Mouse (Mus musculus) thymus, postnatal 0 days (tissue): Measurements from ENCODE around the gene Lrrc20. TPM values are rescaled to one million over a fixed set of nuclear protein-coding genes. Genes with fewer than 3 reads are reported as not detected.

Experiments used
- DNase-seq: peaks from one replicate; pipeline ENCODE4 v3.0.0-alpha.2; 2015; ENCODE audit warnings: low spot score
- polyA plus RNA-seq: library from polyadenylated mRNA; unstranded; fragments of >200 nt; fragmentation: Nextera tagmentation; extraction: Ambion mirVana; gene quantifications from 2 replicates; pipeline ENCODE4 v1.2.1, GENCODE M21; 2015

The Lrrc20 gene
- polyA plus RNA-seq, 1 experiment from 2014 or later: 3.5 TPM

DNA sequence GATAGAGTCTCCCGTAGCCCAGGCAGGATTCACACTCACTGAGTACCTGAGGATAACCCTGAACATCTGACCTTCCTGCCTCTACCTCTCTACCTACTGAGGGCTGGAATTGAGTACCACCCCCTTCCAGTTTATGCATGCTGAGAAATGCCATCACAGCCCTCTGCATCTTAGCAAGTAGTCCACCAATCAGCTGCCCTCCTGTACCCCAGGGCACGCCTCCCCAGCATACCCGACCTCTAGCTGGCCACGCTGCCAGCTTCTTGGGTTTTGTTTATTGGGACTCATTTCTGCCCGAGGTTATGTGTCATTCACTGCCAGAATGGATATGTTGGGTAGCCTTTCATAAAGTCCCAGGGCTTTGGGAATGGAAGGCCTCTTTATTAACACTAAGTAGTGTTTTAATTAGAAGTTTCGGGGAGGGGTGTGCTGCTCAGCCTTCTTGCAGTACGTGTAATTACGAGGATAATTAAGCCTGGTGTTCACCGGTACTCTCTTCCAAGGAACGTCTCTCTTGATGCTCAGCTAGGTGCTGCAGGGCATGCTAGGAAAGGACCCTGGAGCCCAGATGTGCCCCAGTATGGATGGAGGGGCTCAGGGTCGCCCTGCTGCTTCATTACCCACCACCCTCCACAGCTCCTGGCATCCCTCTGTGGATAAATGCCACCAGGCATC, 36.8 kb downstream of the Lrrc20 start:
- DNase-seq: no peak

DNA sequence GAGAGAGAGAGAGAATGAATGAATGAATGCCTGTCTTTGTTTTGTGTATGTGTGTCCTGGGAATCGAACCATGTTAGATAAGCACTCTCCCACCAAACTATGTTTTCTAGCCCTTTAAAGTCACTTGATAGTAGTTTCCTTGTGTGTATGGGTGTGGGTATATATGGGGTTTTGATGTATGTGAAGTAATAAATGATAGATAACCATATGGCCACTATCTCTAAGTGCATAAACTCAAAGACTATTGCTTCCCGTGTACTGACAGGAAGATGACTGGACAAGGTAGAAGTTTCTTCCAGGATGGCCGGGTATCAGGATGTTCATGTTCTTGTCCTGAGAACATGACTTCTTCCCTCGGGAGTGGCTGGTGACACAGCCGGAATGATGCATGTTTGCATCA, 41.3 kb downstream of the Lrrc20 start:
- no peak for DNase-seq

DNA sequence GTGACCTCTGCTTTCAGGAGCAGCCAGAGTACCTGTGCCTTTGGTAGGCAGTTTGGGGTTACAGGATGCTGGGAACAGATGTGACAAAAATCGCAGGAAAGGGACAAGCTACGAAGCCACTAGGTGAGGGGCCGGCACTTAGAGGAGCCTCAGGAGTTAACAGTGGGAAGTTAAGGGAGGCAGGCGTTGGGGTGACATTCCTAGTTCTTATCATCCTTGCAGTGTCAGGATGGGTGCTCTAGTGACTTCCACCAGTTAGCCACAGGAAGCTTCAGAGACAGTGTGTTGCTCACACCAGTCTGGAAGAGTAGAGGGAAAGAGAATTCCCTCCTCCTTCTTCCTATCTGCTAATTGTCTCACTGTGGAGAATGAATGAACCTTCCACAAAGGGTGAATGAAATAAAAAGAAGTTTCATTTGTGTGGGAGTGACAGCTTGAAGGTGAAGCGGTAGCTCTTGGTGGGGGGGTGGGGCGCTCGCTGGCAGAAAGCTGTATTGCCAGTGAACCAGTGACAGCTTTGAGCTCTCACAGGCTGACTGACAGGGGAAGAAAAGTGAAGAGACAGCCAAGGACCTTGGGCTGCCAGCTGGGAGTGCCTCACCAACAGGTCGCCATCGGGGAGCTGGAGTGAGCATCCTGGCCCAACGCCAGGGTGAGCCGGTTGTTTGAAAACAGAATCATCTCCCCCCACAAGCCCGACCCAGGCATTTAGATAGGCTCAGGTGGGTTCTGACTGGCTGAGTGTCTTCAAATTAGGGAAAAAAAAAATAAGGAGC, 41.9 kb downstream of the Lrrc20 start:
- no peak for DNase-seq

DNA sequence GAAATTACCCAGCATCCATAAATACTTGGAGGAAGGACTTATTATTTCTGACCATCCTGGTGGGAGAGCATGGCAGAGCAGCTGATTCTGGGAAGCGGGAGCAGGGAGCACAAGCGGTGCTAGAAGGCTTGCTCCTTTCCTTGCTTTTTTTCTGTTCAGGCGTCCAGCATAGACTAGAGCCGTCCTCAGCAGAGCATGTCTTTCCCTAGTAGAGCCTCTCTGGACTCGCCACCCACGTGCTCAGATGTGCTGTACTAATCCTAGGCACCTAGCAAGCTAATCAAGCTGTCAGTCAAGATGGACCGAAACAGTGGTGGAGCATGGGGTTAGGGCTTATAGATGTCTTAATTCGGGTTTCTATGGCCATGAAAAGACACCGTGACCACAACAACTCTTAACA, 42.7 kb downstream of the Lrrc20 start:
- DNase-seq: no peak

DNA sequence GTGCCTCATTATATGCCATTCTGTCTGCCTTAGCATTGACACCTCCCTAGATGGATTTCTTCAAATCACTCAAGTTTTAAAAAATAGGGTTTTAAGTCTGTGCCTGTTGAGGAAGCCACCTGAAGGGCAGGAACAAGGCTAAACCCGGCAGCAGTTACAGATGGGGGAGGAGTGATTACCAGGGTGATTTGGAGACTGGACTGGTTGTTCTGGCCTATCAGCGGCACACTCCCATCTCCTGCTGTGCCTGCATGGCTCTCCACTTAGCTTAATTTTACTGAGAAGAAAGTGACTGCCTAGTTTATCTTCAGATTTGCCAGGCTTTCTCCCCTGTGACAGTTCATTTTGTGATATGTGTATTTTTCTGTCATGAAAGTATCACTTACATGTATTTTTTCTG, 43.9 kb downstream of the Lrrc20 start:
- DNase-seq: no peak

DNA sequence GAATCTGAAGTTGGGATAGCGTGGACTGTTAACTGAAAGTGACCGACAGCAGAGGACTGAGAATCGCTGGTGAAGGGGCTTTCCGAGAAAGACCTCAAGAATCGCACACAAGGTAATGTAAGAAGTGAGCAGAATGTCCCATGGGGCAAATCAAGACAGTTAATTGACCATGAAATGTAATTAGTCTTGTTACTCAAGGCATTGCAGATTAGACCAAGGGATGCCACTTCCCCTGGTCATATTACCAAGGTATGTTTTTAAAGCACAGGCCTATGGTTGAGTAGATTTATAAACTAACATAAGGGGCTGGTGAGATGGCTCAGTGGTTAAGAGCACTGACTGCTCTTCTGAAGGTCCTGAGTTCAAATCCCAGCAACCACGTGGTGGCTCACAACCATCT, 45.1 kb downstream of the Lrrc20 start:
- no peak for DNase-seq

DNA sequence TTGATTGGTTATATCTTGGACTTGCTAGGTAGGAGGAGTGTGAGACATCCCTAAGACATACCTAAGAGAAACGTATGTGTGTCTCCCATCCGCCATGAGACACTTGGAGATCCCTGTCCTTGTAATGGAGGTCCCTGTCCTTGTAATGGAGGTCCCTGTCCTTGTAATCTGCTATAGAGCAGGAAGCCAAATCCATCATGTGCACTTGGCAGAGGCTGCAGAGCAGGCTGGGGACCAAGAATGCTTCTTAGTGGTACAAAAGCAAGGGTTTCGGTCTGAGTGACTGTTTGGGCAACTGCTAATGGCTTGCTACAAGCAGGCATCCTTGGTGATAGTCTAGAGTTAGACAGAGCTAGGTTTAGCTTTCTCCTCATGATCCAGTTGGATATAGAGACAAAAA, 55.3 kb downstream of the Lrrc20 start:
- DNase-seq: no peak

DNA sequence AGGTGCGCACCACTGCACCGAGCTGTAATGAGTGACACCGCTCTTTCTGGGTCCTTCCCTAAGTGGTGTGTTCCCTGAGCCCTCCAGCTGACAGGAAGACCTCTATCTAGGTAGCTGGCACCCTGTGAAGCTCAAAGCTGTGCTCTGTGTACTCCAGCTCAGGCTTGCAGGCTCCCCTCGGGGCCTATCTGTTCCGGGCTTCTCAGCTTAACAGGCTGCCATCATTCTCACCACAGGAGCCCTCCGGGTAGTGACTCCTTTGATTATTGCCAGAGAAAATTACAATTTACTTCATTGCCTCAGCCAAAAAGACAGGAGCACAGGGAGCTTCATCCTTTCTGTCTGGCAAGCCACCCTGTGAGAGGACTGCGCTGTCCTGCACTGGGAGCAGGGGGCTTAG, 57.7 kb downstream of the Lrrc20 start:
- DNase-seq: no peak

DNA sequence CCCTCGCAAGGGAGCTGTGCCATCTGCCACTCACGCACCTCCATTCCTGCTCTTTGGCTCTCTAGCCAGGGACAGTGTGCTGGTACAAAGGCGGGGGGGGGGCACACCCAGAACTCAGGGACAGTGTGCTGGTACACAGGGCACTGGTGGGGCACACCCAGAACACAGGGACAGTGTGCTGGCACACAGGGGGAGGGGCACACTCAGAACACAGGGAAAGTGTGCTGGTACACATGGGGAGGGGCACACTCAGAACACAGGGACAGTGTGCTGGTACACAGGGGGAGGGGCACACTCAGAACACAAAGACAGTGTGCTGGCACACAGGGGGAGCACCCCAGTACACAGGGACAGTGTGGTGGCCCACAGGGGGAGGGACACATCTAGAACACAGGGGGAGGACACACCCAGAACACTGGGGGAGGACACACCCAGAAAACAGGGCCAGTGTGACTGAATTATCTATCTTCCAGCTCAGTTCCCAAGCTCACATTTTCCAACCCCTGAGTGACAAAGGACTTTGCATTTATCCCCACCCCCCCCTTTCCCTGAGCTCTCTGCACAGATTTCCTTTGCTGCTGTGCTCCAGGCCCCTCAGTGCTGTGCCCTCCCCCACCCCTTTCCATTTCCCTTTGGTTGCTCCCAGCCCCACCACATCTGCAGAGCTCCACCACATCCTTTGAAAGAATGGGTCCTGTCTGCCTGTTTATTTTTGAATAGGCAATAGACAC, 58.9 kb downstream of the Lrrc20 start:
- DNase-seq: peak; percentile 9

DNA sequence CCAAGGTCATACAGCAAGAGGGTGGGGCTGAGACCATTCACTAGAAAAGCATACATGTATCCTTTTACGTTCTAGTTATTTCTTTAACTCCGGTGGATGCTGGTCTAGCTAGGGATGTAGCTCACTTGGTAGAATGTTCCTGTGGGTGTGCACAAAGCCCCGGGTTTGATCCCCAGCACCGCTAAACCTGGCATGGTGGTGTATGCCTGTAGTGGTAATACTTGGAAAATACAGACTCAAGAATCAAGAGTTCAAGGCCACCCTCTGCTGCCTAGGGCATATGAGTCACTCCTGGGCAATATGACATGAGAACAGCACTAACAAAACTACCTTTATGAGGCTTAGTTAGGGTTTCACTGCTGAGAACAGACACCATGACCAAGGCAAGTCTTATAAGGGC, 59.8 kb downstream of the Lrrc20 start:
- no peak for DNase-seq

DNA sequence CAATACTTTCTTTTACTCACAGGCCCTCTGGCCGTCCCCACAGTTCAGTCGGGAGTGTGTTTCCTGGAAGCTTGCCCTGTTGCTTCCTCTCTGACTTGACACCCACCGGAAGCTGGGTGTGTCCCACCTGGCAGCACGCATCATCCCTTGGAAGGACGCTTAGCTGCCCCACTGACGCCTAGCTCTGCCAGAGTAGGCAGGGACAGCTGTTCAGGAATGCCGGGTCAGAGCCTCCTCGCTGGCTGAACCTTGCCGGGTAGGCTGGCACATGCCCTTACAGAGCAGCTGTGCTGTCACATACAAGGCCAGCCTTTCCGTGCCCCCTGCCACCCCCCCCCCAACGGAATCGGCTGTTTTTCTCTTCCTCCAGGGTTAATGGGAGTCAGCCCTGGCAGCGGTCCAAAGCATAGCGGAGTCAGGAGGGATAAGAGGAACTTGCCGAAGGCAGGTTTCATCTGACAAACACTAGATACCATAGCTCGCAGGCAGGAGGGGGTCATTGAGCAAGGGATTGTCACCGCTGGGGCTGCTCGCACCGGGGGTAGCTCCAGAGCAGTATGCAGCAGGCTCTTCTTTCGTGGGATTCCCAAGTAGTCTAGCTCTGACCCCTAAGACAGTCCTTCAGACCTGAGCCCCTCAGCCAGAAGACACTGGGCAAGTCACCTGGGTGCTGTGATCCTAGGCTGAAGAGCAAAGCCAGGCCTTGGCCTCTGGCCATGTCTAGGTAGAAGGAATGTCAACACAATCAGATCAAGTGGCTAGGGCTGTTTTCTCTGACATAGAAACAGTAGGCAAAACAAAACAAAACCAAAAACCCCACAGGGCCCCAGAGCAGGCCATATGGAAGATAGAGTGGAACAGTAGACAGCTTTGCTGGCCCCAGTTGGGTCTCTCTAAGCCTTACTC, 60.8 kb downstream of the Lrrc20 start:
- DNase-seq: no peak

DNA sequence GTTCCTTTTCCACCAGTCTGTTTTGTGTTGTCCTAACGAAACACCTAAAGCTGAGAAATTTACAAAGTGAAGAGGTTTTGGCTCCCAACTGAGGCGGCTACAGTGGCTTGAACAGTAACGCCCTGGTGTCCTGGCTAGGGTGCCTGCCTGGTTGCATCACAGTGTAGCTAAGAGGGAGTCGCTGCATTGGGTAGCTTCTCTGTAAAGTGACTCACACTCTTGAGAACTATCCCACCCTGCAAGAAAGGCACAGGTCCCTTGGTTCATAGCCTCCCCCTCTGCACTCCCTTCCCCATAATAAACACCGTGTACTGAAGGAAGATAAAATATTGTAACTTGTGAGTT, 61.4 kb downstream of the Lrrc20 start:
- DNase-seq: no peak

DNA sequence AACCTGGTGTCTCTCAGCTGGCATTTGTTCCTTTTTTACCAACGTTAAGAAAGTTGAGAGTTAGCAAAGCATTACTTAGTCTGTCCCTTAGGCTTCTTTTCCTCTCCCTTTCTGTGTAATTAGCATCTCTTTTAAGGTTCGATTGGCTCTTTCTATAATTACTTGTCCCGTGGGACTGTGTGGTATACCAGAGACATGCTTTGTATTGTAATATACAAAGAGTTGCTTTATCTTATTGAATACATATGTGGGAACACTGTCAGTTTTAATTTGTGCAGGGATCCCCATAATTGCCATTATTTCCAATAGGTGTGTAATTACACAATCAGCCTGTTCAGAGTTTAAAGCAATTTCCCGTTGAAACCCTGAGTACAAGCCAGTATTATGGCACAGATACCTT, 62.8 kb downstream of the Lrrc20 start:
- no peak for DNase-seq

DNA sequence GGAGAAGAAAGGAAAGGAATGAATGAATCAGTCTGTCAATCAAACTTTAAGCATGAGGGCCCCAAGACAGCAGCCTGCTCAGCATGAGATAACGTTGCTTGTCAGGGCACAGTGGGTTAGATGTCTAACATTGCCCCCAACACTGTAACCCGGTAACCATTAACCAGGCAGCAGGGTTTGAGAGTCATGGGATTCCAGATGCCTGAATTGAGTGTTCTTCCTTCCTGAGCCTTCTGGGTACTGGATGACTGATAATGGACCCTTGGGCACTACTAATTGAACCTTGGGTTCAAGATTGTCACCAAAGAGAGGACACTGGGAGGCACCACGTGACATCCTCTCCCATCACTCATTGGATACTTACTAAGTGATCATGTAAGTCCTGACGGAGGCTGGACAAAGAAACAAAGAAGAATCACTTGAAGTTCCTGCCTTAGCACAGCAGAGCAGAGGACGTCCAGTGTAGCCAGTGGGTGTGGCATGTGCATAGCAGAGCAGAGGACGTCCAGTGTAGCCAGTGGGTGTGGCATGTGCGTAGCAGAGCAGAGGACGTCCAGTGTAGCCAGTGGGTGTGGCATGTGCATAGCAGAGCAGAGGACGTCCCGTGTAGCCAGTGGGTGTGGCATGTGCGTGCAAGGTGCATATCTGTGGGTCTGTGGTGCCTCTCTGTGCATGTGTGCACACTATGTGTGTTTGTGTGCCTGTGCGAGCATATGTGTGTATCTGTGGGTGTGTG, 68.7 kb downstream of the Lrrc20 start:
- DNase-seq: no peak

DNA sequence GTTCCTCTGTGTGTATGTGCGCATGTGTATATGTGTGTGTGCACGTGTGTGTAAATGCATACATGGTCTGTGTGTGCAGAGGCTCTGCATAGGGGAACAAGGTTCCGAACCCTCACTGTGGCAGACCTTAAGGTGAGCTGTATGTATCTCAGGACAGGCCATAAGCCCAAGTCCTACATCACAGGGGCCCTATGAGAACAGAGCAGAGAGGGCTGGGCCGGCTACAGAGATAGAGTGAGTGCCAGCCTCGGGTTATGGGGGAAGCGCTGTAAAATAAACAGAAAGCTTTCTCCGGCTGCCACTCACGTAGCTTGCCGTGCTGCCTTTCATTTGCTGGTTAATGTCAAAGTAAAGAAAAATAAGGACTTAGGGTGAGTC, 69.3 kb downstream of the Lrrc20 start:
- no peak for DNase-seq

DNA sequence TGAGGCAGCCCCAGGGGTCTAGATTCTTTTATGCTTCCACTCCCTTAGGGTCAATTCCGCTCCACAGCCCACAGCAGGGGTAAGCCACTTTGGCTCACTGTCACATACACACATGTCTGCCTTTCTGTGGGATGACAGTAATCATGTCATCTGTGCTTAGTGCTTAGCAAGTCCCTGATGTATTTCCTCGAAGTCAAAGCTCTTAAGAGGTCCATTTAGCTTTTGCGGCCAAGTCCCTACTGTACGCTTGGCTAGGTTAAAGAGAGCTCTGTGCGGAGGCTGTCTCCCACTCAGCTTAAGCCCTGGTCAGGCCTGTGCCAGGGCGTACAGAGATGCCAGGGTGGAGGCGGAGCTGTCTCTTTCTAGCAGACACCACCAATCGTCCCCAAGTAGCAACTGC, 74.5 kb downstream of the Lrrc20 start:
- DNase-seq: no peak

DNA sequence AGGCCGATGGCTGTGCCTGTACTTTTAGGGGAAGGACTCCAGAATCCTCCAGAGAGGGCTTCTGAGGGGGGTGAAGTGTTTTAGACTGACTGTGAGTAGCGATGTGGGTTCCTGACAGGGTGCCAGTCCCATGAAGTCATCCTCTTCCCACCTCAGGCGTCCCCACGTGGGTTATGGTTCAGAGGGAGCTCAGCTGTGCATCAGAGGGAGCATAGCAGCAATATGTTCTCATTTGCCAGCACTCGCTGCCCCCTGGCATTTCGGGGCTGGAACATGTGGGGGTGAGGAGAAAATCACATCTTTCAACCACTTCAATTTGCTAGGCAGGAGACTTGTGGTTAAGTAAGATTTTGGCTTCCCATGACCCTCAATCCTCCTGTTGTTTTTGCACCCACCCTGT, 79.6 kb downstream of the Lrrc20 start:
- no peak for DNase-seq

DNA sequence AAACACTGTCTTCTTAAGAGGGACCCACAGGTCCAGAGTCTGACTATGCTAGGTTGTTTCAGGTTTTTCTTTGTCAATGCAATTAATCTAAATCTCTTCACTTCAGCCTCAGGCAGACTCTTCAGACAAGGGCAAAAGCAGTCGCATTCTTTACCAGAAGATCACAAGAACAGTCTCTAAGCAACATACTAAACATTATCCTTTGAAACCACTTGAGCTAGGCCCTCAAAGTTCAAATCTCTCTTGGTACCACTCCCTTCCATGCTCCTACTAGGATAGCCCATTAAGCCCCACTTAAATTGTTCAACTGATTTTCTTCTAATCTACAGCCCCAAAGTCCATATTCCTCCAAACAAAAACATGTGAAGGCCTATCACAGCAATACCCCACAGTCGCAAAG, 83.0 kb downstream of the Lrrc20 start:
- no peak for DNase-seq

DNA sequence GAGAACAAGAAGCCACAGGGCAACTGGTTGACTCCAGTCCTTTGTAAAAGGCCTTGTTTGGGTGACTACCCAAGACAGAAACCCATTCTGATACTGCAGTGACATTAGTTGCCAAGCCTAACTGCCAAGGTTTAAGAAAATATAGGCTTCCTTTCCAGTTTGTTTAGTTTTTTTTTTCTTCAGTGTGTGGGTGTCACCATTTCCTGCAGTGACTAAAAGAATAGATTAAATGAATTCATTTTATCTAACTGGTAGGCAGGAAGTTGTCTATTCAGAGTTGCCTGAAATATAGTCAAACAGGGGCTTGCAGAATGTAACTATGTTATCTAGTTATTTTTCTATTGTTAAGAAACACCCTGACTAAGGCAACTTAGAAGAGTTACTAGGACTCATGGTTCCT, 83.9 kb downstream of the Lrrc20 start:
- DNase-seq: peak; percentile 2

DNA sequence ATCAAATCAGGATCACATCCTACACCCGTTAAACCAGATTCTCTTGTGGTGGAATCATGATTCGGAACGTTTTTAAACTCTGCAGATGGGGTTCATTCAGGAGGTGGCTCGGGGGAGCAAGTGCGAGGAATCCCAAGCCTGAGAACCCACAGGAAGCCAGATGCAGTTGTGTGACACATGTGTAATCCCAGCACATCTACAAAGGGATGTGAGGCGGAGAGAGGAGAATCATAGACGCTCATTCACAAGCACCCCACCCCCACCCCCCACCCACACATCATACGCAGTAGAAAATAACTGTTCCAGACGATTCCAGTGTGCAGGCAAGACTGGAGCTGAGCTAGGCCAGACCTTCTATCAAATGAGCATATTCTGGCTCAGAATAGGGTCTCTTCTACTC, 87.9 kb downstream of the Lrrc20 start:
- no peak for DNase-seq

DNA sequence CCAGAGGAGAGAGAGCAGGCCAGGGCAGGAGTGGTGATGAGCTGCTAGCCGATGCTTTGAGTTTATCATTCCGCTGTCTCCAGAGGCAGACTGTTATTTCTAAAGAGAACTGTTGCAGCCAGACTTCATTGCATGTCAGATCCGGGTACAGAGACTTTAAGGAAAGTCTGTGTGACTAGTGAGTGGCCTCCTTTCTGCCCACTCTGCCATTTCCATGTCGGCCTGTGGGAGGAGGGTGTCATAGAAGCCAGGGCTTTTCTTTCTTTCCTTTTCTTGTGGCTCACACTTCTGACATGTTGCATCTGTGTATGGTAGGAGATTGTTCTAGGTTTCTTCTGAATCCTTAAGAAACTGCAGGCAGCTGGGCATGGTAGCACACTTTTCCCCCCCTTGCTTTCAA, 88.8 kb downstream of the Lrrc20 start:
- DNase-seq: no peak
